Mouse (Mus musculus) left cerebral cortex, adult 9 months (tissue): Measurements from ENCODE around the gene Ccdc162.

Experiments
- DNase-seq, 2 experiments: peaks; one replicate each; pipeline ENCODE4 v3.0.0; 2022; ENCODE audit warnings: low spot score in 2 of 2

Gene Ccdc162

DNA sequence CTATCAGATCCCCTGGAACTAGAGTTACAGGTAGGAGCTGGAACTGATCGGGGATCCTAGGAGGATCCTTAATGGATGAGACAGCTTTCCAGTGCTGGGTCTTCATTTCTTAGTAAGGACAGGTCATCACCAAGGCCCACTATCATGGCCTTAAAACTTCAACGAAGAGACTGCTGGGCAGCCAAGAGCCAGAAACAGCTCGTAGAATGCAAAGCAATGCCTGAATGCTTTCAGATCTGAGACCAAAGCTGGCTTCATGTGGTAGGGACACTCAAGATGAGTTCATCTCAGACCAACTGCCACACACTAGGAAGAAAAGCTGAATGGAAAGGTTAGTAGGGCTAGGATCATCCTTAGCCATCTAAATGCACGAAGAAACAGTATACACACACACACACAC is 177.4 kb downstream of the Ccdc162 start:
- no peak for DNase-seq

DNA sequence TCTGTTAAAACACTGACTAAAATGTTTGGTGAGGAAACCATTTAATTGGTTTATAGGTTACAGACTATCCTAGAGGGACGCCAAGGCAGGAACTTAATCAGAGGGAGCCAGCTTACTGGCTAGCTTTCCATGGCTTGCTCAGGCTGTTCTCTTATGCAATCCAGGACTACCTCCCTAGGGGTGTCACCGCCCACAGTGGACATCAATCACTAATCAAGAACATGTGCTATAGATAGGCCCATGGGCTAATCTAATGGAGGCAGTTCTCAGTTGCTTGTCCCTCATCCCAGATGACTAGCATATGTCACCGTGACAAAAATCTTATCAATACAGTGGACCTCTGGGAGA is 178.5 kb downstream of the Ccdc162 start:
- no peak for DNase-seq

DNA sequence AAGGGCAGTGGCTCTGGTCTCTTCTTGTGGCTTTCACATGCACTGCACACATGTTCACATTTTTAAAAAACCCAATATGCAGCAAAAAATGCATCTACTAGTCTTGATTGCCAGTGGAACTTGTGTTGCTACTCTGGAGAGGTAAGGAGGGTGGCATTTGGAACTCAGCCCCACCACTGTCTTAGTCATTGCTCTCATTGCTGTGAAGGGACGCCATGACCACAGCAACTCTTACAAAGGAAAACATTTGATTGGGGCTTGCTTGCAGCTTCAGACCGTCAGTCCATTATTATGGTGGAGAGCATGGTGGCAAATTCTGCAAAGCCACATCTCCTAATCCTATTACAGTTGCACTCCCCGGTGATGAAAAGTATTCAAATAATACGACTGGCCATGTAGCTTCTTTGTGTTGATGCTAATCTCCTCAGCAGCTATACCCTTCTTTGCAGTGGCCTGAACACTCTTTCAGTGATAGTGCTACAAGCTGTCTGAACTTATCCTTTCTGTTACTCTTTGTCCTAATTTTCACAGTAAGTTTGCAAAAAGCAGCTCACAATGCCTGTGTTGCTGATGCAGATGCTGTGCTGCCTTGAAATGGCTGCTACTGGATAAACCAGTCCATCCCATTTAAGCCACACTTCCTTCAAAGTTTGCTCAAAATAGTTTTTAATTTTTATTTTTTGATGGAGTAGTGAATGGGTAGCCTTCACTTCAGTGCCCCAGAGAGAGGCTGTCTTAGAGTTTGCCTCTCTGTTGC is 179.0 kb downstream of the Ccdc162 start:
- DNase-seq, result no peak

DNA sequence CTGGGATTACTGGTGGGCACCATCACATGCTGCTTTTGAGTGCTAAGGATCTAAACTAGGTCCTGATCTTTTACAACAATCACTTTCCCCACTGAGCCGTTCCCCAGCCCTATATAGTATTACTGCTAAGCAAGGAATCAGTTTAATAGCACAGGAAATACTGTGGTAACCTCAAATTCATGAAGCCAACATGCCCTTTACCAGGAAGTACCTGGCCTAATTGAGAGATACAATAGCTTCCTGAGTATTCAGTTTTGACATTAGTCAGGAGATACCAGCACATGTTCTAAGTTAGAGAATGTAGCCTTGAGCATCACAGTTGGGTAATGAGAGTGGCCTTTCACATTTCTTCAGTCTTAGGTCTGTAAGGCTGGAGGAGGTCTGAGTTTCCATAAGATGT is 179.7 kb downstream of the Ccdc162 start:
- no peak for DNase-seq

DNA sequence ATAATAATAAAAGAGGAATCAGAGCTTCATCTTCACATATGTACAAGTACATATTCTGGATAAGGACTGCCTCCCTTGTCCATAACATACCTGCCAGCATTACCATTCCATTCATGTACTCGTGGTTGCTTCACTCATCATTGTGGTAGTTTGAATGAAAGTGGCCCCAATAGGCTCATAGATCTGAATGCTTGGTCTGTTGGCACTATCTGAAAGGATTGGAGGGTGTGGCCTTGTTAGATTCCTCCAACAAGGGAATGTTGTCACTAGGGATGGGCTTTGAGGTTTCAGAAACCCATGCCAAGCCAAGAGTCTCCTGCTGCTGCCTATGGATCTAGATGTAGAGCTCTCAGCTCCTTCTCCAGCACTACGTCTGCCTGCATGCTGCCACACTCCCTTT is 180.4 kb downstream of the Ccdc162 start:
- no peak for DNase-seq

- no peak for DNase-seq
Measured at GRCm38 (mm10) chr10:41529972-41530371, 186.5 kb downstream of the Ccdc162 start.

DNA sequence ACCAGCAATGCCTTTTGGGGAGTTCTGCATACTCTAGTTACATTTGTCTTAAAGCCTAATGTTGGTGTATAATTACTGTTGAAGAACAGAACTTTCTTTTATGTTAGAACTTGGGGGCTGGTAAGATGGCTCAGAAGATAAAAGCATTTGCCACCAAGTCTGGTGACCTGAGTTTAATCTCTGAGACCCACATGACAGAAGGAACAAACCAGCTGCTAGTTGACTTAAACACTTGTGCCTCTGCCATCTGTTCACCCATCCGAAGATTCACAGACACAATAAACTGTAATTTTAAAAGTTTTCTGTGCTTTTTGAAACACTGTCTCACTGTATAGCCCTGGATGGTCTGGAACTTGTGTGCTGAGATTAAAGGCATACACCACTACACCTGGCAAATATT is 190.7 kb downstream of the Ccdc162 start:
- DNase-seq, result no peak

DNA sequence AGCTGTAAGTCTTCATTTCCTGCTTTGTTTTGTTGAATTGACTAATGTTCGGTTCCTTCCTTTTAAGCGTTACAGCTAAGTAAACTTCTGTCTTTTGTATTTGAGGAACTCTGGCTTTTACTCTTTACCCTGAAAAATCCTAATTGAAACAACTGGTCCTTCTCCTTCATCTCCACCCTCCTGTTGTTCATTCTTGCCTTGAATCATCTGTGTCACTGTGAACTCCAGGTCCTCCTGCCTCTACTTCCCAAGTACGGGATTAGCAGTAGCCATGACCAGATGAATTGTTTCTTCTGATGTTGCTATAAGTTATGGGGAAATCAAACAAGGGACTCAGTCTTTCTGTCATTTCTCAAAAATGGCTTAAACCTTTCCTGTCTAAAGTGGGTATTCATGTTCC is 193.0 kb downstream of the Ccdc162 start:
- no peak for DNase-seq

- DNase-seq, result no peak
Measured at GRCm38 (mm10) chr10:41520410-41520673, 196.1 kb downstream of the Ccdc162 start.

DNA sequence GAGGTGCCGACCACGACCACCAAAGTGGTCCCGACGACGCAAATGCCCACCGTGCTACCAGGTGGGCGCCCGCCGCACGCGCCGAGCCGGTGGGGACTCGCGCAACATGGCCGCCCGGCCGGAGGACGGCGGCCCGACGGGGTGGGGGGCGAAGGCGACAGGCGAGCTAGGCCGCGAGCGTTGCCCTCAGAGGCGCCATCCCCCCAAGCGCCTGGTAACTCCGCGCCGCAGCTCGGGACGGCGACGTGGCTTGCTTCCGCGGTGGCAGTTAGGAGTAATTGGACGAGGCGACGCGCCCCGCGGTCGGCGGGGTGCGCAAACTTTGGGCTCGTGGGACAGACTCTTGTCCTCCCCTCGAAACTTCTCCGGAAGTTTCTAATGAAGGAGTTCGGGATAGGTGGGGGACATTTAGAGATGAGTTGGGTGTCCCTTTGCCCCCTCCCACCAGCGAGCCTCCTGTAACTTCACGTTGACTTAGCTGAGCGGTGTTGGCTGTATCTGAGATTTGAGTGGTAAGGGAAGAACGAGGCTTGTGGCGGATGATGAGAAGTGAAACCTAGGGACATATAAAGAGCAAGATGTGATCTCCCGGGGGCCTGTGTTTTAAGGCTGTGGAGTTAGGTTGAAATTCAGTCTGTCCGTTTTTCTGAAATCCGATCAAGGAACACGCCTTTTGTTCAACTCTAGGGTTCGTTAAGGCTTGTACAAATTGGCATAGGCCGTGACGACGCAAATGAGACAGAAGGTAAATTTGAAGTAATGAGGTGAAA is 196.6 kb downstream of the Ccdc162 start:
- peak; percentile 20 to 22 for DNase-seq

DNA sequence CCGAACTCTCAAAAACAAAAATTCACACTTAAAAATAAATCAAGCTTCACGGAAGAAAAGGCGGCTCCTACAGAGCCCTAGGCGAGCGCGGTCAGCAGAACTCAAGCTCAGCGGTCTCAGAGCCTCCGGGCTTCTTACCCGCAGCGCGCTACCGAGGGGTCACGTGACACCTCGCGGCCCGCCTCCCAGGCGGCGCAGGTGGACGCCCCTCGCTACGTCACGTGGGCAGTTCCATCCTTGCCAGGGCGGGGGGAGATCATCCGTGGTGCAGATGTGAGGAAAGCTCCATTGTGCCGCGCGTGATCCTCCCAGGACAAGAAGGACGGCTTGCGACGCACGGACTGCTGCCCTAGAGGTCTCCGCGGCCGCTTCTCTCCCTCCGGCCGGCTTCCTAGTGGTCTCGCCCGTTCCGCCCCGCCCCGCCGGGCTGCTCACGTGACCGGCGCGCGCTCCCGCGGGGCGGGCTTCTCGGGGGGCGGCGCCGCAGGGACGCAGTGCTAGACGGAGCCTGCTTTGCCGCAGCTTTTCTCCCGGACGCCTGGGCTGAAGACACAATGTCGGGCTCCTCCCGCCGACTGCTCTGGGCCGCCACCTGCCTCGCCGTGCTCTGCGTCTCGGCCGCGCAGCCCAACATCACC is 197.3 kb downstream of the Ccdc162 start, which contains the start of gene Cd164:
Gene Cd164, plus strand, starts transcription at position 434 of the 638 bp plus-strand sequence.
- peak; percentile 69 to 87 for DNase-seq

GRCm38 (mm10) chr10:41518508-41518980 is 197.9 kb downstream of the Ccdc162 start:
- peak; percentile 42 to 68 for DNase-seq

DNA sequence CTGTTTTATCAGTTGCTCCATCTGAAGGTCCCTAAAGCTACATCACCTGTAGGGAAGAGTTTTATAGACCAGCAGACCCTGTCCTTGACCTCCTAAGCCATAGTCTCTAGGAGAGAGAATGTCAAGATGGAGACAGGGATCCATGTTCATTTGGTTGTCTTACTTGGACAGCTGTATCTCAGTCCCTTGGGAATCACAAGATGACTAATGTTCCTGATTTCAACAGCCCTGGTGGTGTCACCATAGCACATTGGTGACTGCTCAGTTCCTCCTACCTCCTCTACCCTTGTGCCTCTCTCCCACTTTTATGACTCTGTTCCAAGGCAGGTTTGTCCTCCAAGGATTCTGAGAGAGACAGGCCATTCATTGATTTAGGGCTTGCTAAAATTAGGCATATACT is 201.5 kb downstream of the Ccdc162 start:
- DNase-seq, result no peak

GRCm38 (mm10) chr10:41514301-41514700 is 202.1 kb downstream of the Ccdc162 start:
- no peak for DNase-seq

GRCm38 (mm10) chr10:41509160-41509559 is 207.3 kb downstream of the Ccdc162 start:
- DNase-seq, result no peak

DNA sequence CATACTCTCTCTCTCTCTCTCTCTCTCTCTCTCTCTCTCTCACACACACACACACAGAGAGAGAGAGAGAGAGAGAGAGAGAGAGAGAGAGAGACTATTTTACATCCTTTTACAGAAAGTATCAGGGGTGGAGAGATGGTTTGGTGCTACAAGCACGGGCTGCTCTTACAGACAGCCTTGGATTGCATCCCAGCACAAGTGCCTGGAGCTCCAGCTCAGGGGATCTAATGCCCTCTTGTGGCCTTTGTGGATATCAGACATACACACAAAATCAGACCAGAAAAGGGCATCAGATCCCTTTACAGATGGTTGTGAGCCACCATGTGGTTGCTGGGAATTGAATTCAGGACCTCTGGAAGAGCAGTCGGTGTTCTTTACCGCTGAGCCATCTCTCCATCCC is 211.0 kb downstream of the Ccdc162 start:
- peak in 1 of 2 experiments; percentile 73 for DNase-seq

DNA sequence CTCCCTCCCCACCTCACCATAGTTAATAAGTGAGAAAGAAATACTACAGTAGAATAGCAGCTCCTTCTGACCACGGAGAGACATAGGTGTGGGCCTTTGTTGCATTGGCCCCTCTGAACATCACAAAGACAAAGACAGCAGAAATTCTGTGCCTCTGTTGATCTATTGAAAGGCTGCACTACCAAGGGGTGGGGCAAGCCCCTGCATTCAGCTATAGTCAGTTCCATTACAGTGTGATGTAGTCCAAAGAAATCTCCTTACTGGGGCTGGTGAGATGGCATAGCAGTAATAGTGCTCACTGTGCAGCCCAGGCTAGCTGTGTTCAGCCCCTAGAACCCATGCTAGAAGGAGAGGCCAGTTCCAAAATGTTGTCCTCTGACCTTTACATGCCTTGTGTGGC is 211.4 kb downstream of the Ccdc162 start:
- DNase-seq, result no peak

DNA sequence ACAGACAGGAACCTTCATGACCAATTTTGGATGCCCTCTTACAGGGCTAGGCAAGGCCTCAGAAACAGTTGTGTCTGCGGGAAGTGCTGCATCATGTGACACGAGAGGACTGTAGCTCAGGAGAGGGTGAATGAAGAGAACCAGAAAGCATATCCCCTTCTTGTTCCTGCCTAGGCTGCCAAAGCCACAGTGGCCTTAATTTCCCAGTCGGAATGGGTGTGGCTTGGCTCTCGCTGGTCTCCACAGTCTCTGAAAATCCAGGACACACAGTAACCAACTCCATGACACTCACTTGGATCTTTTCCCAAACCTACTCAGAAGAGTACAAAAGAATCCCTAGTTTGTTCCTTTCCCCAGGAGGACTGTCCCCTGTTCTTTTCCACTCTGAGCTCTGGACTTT is 215.5 kb downstream of the Ccdc162 start:
- DNase-seq, result peak in 1 of 2 experiments; percentile 39

- no peak for DNase-seq
Measured at GRCm38 (mm10) chr10:41491111-41491510, 225.3 kb downstream of the Ccdc162 start.

DNA sequence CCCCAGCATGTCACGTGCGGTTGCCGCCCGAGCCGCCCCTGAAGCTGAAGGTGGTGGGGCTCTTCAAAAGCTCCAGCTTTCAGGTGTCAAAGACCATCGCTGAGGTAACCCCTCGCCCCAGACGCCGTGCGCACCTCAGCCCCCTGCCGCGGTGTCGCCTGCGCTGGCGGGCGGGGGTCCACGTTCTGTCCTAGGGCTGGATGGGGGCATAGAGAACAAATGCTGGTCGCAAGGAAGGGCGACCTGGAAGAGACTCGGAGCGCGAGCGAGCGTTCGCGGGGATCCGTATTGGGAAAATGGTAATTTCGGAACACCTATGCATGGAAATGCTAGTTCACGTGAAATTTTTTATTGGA is 225.9 kb downstream of the Ccdc162 start:
- no peak for DNase-seq

GRCm38 (mm10) chr10:41489708-41490517 is 226.5 kb downstream of the Ccdc162 start, which contains the start of the genes Smpd2 and Ppil6:
Gene Smpd2 (minus strand): TSS chr10:41490369.
Gene Ppil6 (plus strand): TSS chr10:41490439.
- DNase-seq, result peak; percentile 85 to 94

- DNase-seq, result no peak
Measured at GRCm38 (mm10) chr10:41489294-41489693, 227.1 kb downstream of the Ccdc162 start.
